Mouse (Mus musculus) erythroid progenitor cell, adult 5-6 weeks (primary cell): Measurements from ENCODE around the gene Cycs. TPM values are rescaled to one million over a fixed set of nuclear protein-coding genes. Genes with fewer than 3 reads are reported as not detected.
"Not testable (repeated sequence)": the region's sequence is repeated elsewhere in the genome, so short reads cannot be mapped to it uniquely, and the experiment has no call there.

Experiments
- ATAC-seq: replicated peaks from 2 replicates; pipeline ENCODE4 v1.8.0; 2016; ENCODE audit warnings: moderate number of reproducible peaks, mild to moderate bottlenecking, moderate TSS enrichment, inconsistent platforms; ENCODE audit not compliant: poor library complexity, low FRiP score, severe bottlenecking
- total RNA-seq, 2 experiments: library from RNA; stranded (forward) in 1 of 2; stranded (reverse) in 1 of 2; fragments of 150-400 nt in 1 of 2; fragments of 186-747, 209-891 nt in 1 of 2; gene quantifications; 2 replicates each; pipeline versions ENCODE4 v1.2.3 to v1.2.4; 2015 to 2017; ENCODE audit warnings: low replicate concordance in 2 of 2

The Cycs gene
- total RNA-seq (2015; ENCODE audit: low replicate concordance): 23.1 and 31.4 TPM in 2 replicates
- 21.3 and 28.6 TPM in 2 replicates for total RNA-seq (2017; ENCODE audit: low replicate concordance)

- ATAC-seq: peak; percentile 96
Measured at GRCm38 (mm10) chr6:50566141-50566996, at the start of gene Cycs. Gene Cycs (minus strand): TSS chr6:50566538.

- 0 out of 2 replicates have a peak, but pooled peaks have one; percentile 33 for ATAC-seq
Measured at GRCm38 (mm10) chr6:50601620-50602019, 35.3 kb upstream of the Cycs start.

- no peak for ATAC-seq
Measured at GRCm38 (mm10) chr6:50598560-50598959, 32.2 kb upstream of the Cycs start.

- ATAC-seq: peak; percentile 94
Measured at GRCm38 (mm10) chr6:50596301-50597211, 30.2 kb upstream of the Cycs start, which contains the start of gene 4921507P07Rik. Gene 4921507P07Rik (minus strand): TSS chr6:50596632.

GRCm38 (mm10) chr6:50594372-50594771 is 28.0 kb upstream of the Cycs start:
- ATAC-seq: no peak

GRCm38 (mm10) chr6:50593334-50593845 is 27.1 kb upstream of the Cycs start:
- ATAC-seq: no peak

GRCm38 (mm10) chr6:50590234-50590633 is 23.9 kb upstream of the Cycs start:
- ATAC-seq: no peak

GRCm38 (mm10) chr6:50588251-50588650 is 21.9 kb upstream of the Cycs start:
- peak; percentile 81 for ATAC-seq

GRCm38 (mm10) chr6:50587412-50587811 is 21.1 kb upstream of the Cycs start:
- ATAC-seq: no peak

GRCm38 (mm10) chr6:50586316-50586715 is 20.0 kb upstream of the Cycs start:
- ATAC-seq: no peak

- no peak for ATAC-seq
Measured at GRCm38 (mm10) chr6:50585733-50586132, 19.4 kb upstream of the Cycs start.

GRCm38 (mm10) chr6:50571661-50572060 is 5.3 kb upstream of the Cycs start:
- ATAC-seq: no peak

- no peak for ATAC-seq
Measured at GRCm38 (mm10) chr6:50566997-50567255, 588 bp upstream of the Cycs start.

- ATAC-seq: no peak
Measured at GRCm38 (mm10) chr6:50563651-50564050, 2.7 kb downstream of the Cycs start.

GRCm38 (mm10) chr6:50562421-50562820 is 3.9 kb downstream of the Cycs start:
- no peak for ATAC-seq

GRCm38 (mm10) chr6:50560776-50561175 is 5.6 kb downstream of the Cycs start:
- no peak for ATAC-seq

GRCm38 (mm10) chr6:50558877-50559276 is 7.5 kb downstream of the Cycs start:
- no peak for ATAC-seq

GRCm38 (mm10) chr6:50557566-50557965 is 8.8 kb downstream of the Cycs start:
- ATAC-seq: no peak

- ATAC-seq: not testable (repeated sequence)
Measured at GRCm38 (mm10) chr6:50554223-50554622, 12.1 kb downstream of the Cycs start.

- ATAC-seq: no peak
Measured at GRCm38 (mm10) chr6:50552881-50553518, 13.3 kb downstream of the Cycs start.
